Mouse (Mus musculus) kidney, adult 18-20 months (tissue): Measurements from ENCODE around the gene Slc25a54.
A peak's percentile ranks its signal among the peaks of the same experiment; 100 is the strongest.

Source experiments
- DNase-seq: peaks from one replicate; pipeline ENCODE4 v3.0.0; 2021

The Slc25a54 gene

GRCm38 (mm10) chr3:109080169-109080568 is at the start of gene Slc25a54:
Slc25a54 (plus strand) TSS chr3:109080469.
- DNase-seq: no peak

- peak; percentile 37 for DNase-seq
These were observed 49.5 kb upstream of the Slc25a54 start for GRCm38 (mm10) chr3:109030817-109031216.

- DNase-seq: no peak
These were observed 48.6 kb upstream of the Slc25a54 start for GRCm38 (mm10) chr3:109031626-109032025.

GRCm38 (mm10) chr3:109032306-109032705 is 48.0 kb upstream of the Slc25a54 start:
- no peak for DNase-seq

- no peak for DNase-seq
These were observed 45.9 kb upstream of the Slc25a54 start for GRCm38 (mm10) chr3:109034411-109034810.

GRCm38 (mm10) chr3:109040908-109041307 is 39.4 kb upstream of the Slc25a54 start:
- no peak for DNase-seq

GRCm38 (mm10) chr3:109043395-109043794 is 36.9 kb upstream of the Slc25a54 start:
- no peak for DNase-seq

- DNase-seq: no peak
These were observed 33.8 kb upstream of the Slc25a54 start for GRCm38 (mm10) chr3:109046428-109046827.

- DNase-seq: no peak
These were observed 32.5 kb upstream of the Slc25a54 start for GRCm38 (mm10) chr3:109047707-109048283.

GRCm38 (mm10) chr3:109051056-109051945 is 29.0 kb upstream of the Slc25a54 start:
- no peak for DNase-seq

- DNase-seq: no peak
These were observed 28.3 kb upstream of the Slc25a54 start for GRCm38 (mm10) chr3:109051946-109052331.

- DNase-seq: no peak
These were observed 20.4 kb upstream of the Slc25a54 start for GRCm38 (mm10) chr3:109059903-109060302.

GRCm38 (mm10) chr3:109062391-109062790 is 17.9 kb upstream of the Slc25a54 start:
- no peak for DNase-seq

GRCm38 (mm10) chr3:109062989-109063388 is 17.3 kb upstream of the Slc25a54 start:
- DNase-seq: no peak

GRCm38 (mm10) chr3:109084418-109084817 is 4.1 kb downstream of the Slc25a54 start:
- no peak for DNase-seq

- DNase-seq: no peak
These were observed 8.2 kb downstream of the Slc25a54 start for GRCm38 (mm10) chr3:109088460-109088859.

- no peak for DNase-seq
These were observed 24.4 kb downstream of the Slc25a54 start for GRCm38 (mm10) chr3:109104702-109105101.

- DNase-seq: no peak
These were observed 36.9 kb downstream of the Slc25a54 start for GRCm38 (mm10) chr3:109117136-109117535.

GRCm38 (mm10) chr3:109119562-109119961 is 39.3 kb downstream of the Slc25a54 start:
- DNase-seq: no peak

- no peak for DNase-seq
These were observed 39.7 kb downstream of the Slc25a54 start for GRCm38 (mm10) chr3:109119973-109120372.

- DNase-seq: peak; percentile 57
These were observed 42.6 kb downstream of the Slc25a54 start, which contains the start of gene Slc25a24 for GRCm38 (mm10) chr3:109122641-109123530. Slc25a24 (plus strand) TSS chr3:109123149.

- DNase-seq: peak; percentile 29
These were observed 43.3 kb downstream of the Slc25a54 start for GRCm38 (mm10) chr3:109123531-109123981.

GRCm38 (mm10) chr3:109124091-109124490 is 43.8 kb downstream of the Slc25a54 start:
- no peak for DNase-seq
